Mouse (Mus musculus) midbrain, embryonic 14.5 days (tissue): Measurements from ENCODE around the gene Apobec3. TPM values are rescaled to one million over a fixed set of nuclear protein-coding genes. Genes with fewer than 3 reads are reported as not detected.

Experiments used
- ATAC-seq: fragments of 200-750 bp; cut with Nextera tagmentation; 2 replicates; pipeline ENCODE4 v1.8.0; 2017; ENCODE audit warnings: moderate number of reproducible peaks, moderate library complexity; ENCODE audit not compliant: low FRiP score, low TSS enrichment
- DNase-seq: peaks from one replicate; pipeline ENCODE4 v3.0.0-alpha.2; 2015
- H3K27ac ChIP-seq: fragments of 300-500 bp; sonication (generic); replicated peaks from 2 replicates; pipeline ENCODE4 v1.5.1; 2014; ENCODE audit warnings: mild to moderate bottlenecking, low read depth, low read length, moderate library complexity
- H3K27me3 ChIP-seq: fragments of 300-500 bp; sonication (generic); 2 replicates; pipeline ENCODE4 v1.6.1; 2014; ENCODE audit warnings: low read length, control low read depth, mixed read lengths; ENCODE audit not compliant: control insufficient read depth, insufficient read depth
- H3K36me3 ChIP-seq: fragments of 300-500 bp; sonication (generic); 2 replicates; pipeline ENCODE4 v1.6.1; 2014; ENCODE audit warnings: low read length, control low read depth; ENCODE audit not compliant: control insufficient read depth, insufficient read depth
- H3K4me1 ChIP-seq: fragments of 300-500 bp; sonication (generic); 2 replicates; pipeline ENCODE4 v1.6.1; 2014; ENCODE audit warnings: mild to moderate bottlenecking, antibody characterized with exemption, low read length, control low read depth; ENCODE audit not compliant: control insufficient read depth, insufficient read depth
- H3K4me2 ChIP-seq: fragments of 300-500 bp; sonication (generic); 2 replicates; pipeline ENCODE4 v1.6.1; 2014; ENCODE audit warnings: mild to moderate bottlenecking, low read length, moderate library complexity
- H3K4me3 ChIP-seq: fragments of 300-500 bp; sonication (generic); replicated peaks from 2 replicates; pipeline ENCODE4 v1.5.1; 2014; ENCODE audit warnings: low read depth, low read length
- H3K9ac ChIP-seq: fragments of 300-500 bp; sonication (generic); replicated peaks from 2 replicates; pipeline ENCODE4 v1.6.1; 2014; ENCODE audit warnings: mild to moderate bottlenecking, low read length, moderate library complexity
- H3K9me3 ChIP-seq: fragments of 300-500 bp; sonication (generic); 2 replicates; pipeline ENCODE4 v1.6.1; 2016; ENCODE audit warnings: low read length, control low read depth, mixed read lengths; ENCODE audit not compliant: control insufficient read depth
- WGBS: fragments of 180-500 bp; shearing (Covaris S2); extraction: QIAGEN DNeasy Blood & Tissue Kit; methylation state at CpG from one replicate; pipeline ENCODE4 v1.1.7; 2014; 5-methylcytosine and 5-hydroxymethylcytosine counted together
- polyA plus RNA-seq: library from polyadenylated mRNA; unstranded; fragments of >200 nt; fragmentation: Nextera tagmentation; extraction: Ambion mirVana; gene quantifications from 2 replicates; pipeline ENCODE4 v1.2.1, GENCODE M21; 2014

Apobec3 gene
- polyA plus RNA-seq, 1 experiment from 2014 or later: 5.0 TPM

DNA sequence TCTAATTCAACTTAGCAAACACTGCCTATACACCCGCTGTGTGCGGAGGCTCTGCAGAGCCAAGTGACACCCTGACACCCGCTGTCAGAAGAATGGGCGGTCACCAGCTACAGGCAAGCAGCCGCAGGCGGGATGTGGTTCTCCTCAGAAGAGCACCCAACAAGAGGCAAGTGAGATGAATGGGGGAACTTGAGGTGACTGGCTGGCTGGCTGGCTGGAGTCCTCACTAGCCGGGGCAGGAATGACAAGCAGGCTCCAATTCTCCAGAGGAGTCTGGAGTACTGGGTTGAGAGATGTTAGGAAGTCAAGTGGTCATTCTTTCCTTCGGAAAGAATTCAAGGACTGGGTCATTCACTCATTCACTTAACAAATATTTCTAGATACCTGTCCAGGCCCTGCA lies 65.1 kb downstream of the Apobec3 start:
- Histone ChIP-seq H3K27me3 (no peaks in the 10 kb centered on the region), H3K9me3 (no peaks in the 10 kb centered on the region), H3K36me3 (no peaks in the 10 kb centered on the region), H3K4me2 (no peak overlapping the region), H3K4me3 (no peak overlapping the region), H3K9ac (no peak overlapping the region), H3K27ac (no peak overlapping the region), H3K4me1 (no peaks in the 10 kb centered on the region)
- ATAC-seq: no peak
- DNase-seq: no peak
- WGBS: 90% methylated on average over 8 of the region's 8 CpGs

DNA sequence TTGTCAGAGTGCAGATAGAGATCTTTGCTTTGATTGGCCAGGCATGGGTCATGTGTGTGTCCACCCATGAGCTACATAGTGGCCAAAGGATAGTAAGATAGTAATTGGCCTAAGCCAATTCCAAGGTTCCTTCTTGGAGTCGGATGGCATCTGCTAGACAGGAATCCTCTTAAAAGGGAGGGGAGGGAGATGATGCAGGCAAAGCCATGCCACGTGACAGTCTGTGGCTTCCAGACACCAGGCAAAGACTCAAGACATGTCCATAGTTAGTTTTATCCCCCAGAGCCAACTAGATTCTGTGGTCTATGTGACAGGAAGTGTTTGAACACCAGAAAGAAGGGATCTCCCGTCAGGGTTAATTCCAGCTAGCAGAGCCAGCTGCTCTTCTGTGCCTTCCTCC lies 67.0 kb downstream of the Apobec3 start:
- no peak overlapping the region for H3K27ac ChIP-seq
- H3K4me1 ChIP-seq: no peaks in the 10 kb centered on the region
- no peak for ATAC-seq
- no peak for DNase-seq
- H3K4me2 ChIP-seq: no peak overlapping the region
- no peak overlapping the region for H3K9ac ChIP-seq
- H3K4me3 ChIP-seq: no peak overlapping the region
- WGBS: 49% methylated on average over 3 of the region's 3 CpGs
- H3K36me3 ChIP-seq: no peaks in the 10 kb centered on the region
- H3K9me3 ChIP-seq: no peaks in the 10 kb centered on the region
- no peaks in the 10 kb centered on the region for H3K27me3 ChIP-seq

DNA sequence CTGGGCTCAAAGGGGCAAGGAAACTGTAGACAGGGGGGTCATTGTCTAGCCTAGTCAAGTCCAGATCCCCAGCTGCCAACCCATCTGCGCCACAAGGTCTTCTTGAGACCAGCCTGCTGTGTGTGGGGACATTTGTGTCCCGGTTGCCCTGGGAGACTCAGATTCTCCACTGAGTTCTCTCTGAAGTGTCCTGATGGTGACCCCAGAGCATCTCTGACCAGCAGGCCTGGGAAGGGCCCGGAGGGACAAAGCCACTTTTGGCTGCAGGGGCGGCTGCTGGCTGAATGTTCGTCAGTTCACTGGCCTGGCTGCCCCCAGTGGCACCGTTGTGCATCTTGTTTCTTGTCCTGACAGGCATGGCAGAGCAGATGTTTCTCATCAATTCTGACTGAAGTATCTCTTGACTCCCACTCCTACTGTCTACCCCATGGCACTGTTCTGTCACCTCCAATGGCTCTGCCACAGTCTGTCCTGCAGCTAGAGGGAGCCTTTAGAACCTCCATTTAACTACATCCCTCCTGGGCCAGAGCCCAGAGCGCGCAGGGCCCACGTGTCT lies 70.0 kb downstream of the Apobec3 start:
- Histone ChIP-seq H3K27me3 (no peaks in the 10 kb centered on the region), H3K36me3 (no peaks in the 10 kb centered on the region), H3K4me2 (no peak overlapping the region), H3K27ac (no peak overlapping the region), H3K9ac (no peak overlapping the region), H3K9me3 (no peaks in the 10 kb centered on the region), H3K4me3 (no peak overlapping the region), H3K4me1 (no peaks in the 10 kb centered on the region)
- ATAC-seq (no peak), DNase-seq (no peak)
- 60% methylated on average over 9 of the region's 9 CpGs for WGBS

DNA sequence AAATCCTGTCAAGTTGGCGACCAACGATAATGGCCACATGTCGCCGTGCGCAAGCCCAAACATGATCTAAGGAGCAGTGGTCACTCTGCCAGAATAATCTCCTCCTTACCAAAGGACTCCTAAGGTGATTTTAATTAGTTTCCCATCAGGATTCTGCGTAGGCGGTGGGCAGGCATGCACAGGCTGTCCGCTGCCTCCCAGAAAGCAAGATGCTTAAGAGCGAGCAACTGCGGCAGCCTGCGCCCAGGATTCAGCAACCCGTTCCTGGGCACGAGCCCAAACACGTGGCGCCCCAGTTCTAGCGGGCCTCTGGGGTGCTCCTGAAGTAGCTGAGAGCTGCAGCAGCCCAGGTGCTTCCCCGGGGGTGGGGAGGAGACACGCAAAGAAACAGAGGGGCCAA lies 71.2 kb downstream of the Apobec3 start:
- Histone ChIP-seq H3K4me2 (no peak overlapping the region), H3K27me3 (no peaks in the 10 kb centered on the region), H3K9ac (no peak overlapping the region), H3K27ac (no peak overlapping the region), H3K4me1 (no peaks in the 10 kb centered on the region), H3K36me3 (no peaks in the 10 kb centered on the region), H3K4me3 (no peak overlapping the region), H3K9me3 (no peaks in the 10 kb centered on the region)
- DNase-seq (no peak), ATAC-seq (no peak)
- 64% methylated on average over 18 of the region's 18 CpGs for WGBS

DNA sequence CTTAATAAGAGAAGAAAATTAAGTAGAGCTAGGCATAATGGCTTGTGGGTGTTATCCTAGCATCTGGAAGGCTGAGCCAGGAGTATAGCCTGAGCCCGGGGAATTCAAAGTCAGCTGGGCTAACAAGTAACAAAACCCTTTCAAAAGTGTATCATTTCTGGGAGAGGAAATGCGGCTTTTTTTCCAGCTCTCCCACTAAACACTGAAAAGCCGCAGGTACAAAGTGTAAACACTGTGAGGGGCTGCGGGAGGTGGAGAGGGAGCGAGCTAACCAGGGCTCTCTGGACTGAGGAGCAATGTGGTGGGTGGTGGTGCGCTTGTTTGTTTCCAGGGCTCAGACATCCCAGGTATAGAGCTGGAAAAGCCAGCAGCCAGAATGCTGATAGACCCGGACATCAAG lies 72.9 kb downstream of the Apobec3 start:
- WGBS: 93% methylated on average over 7 of the region's 7 CpGs
- no peaks in the 10 kb centered on the region for H3K9me3 ChIP-seq
- H3K9ac ChIP-seq: no peak overlapping the region
- DNase-seq (no peak), ATAC-seq (no peak)
- no peaks in the 10 kb centered on the region for H3K36me3 ChIP-seq
- H3K27ac ChIP-seq: no peak overlapping the region
- H3K4me2 ChIP-seq: no peak overlapping the region
- no peak overlapping the region for H3K4me3 ChIP-seq
- no peaks in the 10 kb centered on the region for H3K27me3 ChIP-seq
- H3K4me1 ChIP-seq: no peaks in the 10 kb centered on the region

Other genes starting within 250 kb of the Apobec3 start
- 6.9 TPM in 2 replicates for gene Fam227a, start 232.7 kb upstream of the Apobec3 start, polyA plus RNA-seq
- gene Cby1, start 232.5 kb upstream of the Apobec3 start, polyA plus RNA-seq: 84.2 and 89.7 TPM in 2 replicates
- 237 and 259 TPM in 2 replicates for gene Tomm22, start 220.8 kb upstream of the Apobec3 start, polyA plus RNA-seq
- gene Josd1, start 203.7 kb upstream of the Apobec3 start, polyA plus RNA-seq: 16.2 and 23.9 TPM in 2 replicates
- gene Gtpbp1, start 200.8 kb upstream of the Apobec3 start, polyA plus RNA-seq: 42.5 and 49.5 TPM in 2 replicates
- 7.2 and 7.8 TPM in 2 replicates for gene Sun2, start 149.1 kb upstream of the Apobec3 start, polyA plus RNA-seq
- gene Dnal4, start 113.8 kb upstream of the Apobec3 start, polyA plus RNA-seq: 77.8 and 83.8 TPM in 2 replicates
- 17.8 and 42.5 TPM in 2 replicates for gene Nptxr, start 86.9 kb upstream of the Apobec3 start, polyA plus RNA-seq
- gene Npcd, start 57.4 kb upstream of the Apobec3 start, polyA plus RNA-seq: 0.26 TPM in 1 of 2 replicates, not detected in the other
- gene Cbx6, start 57.0 kb upstream of the Apobec3 start, polyA plus RNA-seq: 46.7 and 52.1 TPM in 2 replicates
- gene Cbx7, start 79.5 kb downstream of the Apobec3 start, polyA plus RNA-seq: 4.4 TPM in 2 replicates
- 4.7 and 5.1 TPM in 2 replicates for gene Pdgfb, start 123.3 kb downstream of the Apobec3 start, polyA plus RNA-seq
- gene Syngr1, start 199.7 kb downstream of the Apobec3 start, polyA plus RNA-seq: 26.3 and 39.4 TPM in 2 replicates
- 681 and 724 TPM in 2 replicates for gene Rpl3, start 200.2 kb downstream of the Apobec3 start, polyA plus RNA-seq
- gene Tab1, start 241.5 kb downstream of the Apobec3 start, polyA plus RNA-seq: 37.9 and 42.5 TPM in 2 replicates